Mouse (Mus musculus) embryonic facial prominence, embryonic 11.5 days (tissue): Measurements from ENCODE around the gene Degs1. TPM values are rescaled to one million over a fixed set of nuclear protein-coding genes. Genes with fewer than 3 reads are reported as not detected.

ENCODE experiments used
- ATAC-seq: fragments of 200-750 bp; cut with Nextera tagmentation; replicated peaks from 2 replicates; pipeline ENCODE4 v1.8.0; 2017; ENCODE audit warnings: low read depth; ENCODE audit not compliant: insufficient number of reproducible peaks, low FRiP score, low TSS enrichment
- DNase-seq: peaks from one replicate; pipeline ENCODE4 v3.0.0-alpha.2; 2015; ENCODE audit warnings: low spot score
- H3K27ac ChIP-seq: fragments of 300-500 bp; sonication (generic); replicated peaks from 2 replicates; pipeline ENCODE4 v1.5.1; 2014; ENCODE audit warnings: mild to moderate bottlenecking, low read depth, low read length, control low read depth
- H3K27me3 ChIP-seq: fragments of 300-500 bp; sonication (generic); 2 replicates; pipeline ENCODE4 v1.6.1; 2014; ENCODE audit warnings: mild to moderate bottlenecking, low read length, moderate library complexity, mixed read lengths; ENCODE audit not compliant: control insufficient read depth, insufficient read depth
- H3K36me3 ChIP-seq: fragments of 300-500 bp; sonication (generic); replicated peaks from 2 replicates; pipeline ENCODE4 v1.6.1; 2014; ENCODE audit warnings: low read depth, mild to moderate bottlenecking, low read length, moderate library complexity, mixed read lengths; ENCODE audit not compliant: control insufficient read depth, insufficient read depth
- H3K4me1 ChIP-seq: fragments of 300-500 bp; sonication (generic); 2 replicates; pipeline ENCODE4 v1.6.1; 2014; ENCODE audit warnings: low read length, mixed read lengths; ENCODE audit not compliant: control insufficient read depth, insufficient read depth
- H3K4me2 ChIP-seq: fragments of 300-500 bp; sonication (generic); 2 replicates; pipeline ENCODE4 v1.6.1; 2014; ENCODE audit warnings: low read depth, mild to moderate bottlenecking, control low read depth, low read length, moderate library complexity
- H3K4me3 ChIP-seq: fragments of 300-500 bp; sonication (generic); 2 replicates; pipeline ENCODE4 v1.5.1; 2014; ENCODE audit warnings: low read depth, low read length, control low read depth
- H3K9ac ChIP-seq: fragments of 300-500 bp; sonication (generic); replicated peaks from 2 replicates; pipeline ENCODE4 v1.6.1; 2014; ENCODE audit warnings: mild to moderate bottlenecking, control low read depth, low read length
- H3K9me3 ChIP-seq: fragments of 300-500 bp; sonication (generic); replicated peaks from 2 replicates; pipeline ENCODE4 v1.6.1; 2016; ENCODE audit warnings: mild to moderate bottlenecking, low read length, inconsistent platforms, mixed read lengths; ENCODE audit not compliant: control insufficient read depth
- WGBS: fragments of 180-500 bp; shearing (Covaris S2); extraction: QIAGEN DNeasy Blood & Tissue Kit; methylation state at CpG from one replicate; pipeline ENCODE4 v1.1.7; 2014; 5-methylcytosine and 5-hydroxymethylcytosine counted together
- polyA plus RNA-seq: library from polyadenylated mRNA; unstranded; fragments of >200 nt; fragmentation: Nextera tagmentation; extraction: Ambion mirVana; gene quantifications from 2 replicates; pipeline ENCODE4 v1.2.1, GENCODE M21; 2014

Degs1 gene
- polyA plus RNA-seq, 1 experiment from 2014 or later = 82.5 TPM

- H3K9me3 ChIP-seq = no peaks in the 10 kb centered on the region
- DNase-seq = no peak
- H3K27me3 ChIP-seq = no peaks in the 10 kb centered on the region
- no peak overlapping the region for H3K9ac ChIP-seq
- no peak for ATAC-seq
- 89% methylated on average over 11 of the region's 11 CpGs for WGBS
- H3K27ac ChIP-seq = no peak overlapping the region
- H3K4me1 ChIP-seq = no peaks in the 10 kb centered on the region
- H3K4me2 ChIP-seq = no peak overlapping the region
- H3K36me3 ChIP-seq = no peaks in the 10 kb centered on the region
- H3K4me3 ChIP-seq = no peak overlapping the region
Observed at GRCm38 (mm10) chr1:182255031-182255430, 27.6 kb downstream of the Degs1 start.

GRCm38 (mm10) chr1:182254618-182255017, 28.0 kb downstream of the Degs1 start:
- ATAC-seq (no peak), DNase-seq (no peak)
- Histone ChIP-seq H3K4me3 (no peak overlapping the region), H3K4me1 (no peaks in the 10 kb centered on the region), H3K27ac (no peak overlapping the region), H3K4me2 (no peak overlapping the region), H3K36me3 (no peaks in the 10 kb centered on the region), H3K9me3 (no peaks in the 10 kb centered on the region), H3K9ac (no peak overlapping the region), H3K27me3 (no peaks in the 10 kb centered on the region)
- WGBS = 90% methylated on average over 8 of the region's 8 CpGs

- WGBS = 90% methylated on average over 12 of the region's 12 CpGs
- Histone ChIP-seq H3K4me1 (no peaks in the 10 kb centered on the region), H3K27me3 (no peaks in the 10 kb centered on the region), H3K4me2 (no peak overlapping the region), H3K9me3 (no peaks in the 10 kb centered on the region), H3K9ac (no peak overlapping the region), H3K36me3 (no peaks in the 10 kb centered on the region), H3K4me3 (no peak overlapping the region), H3K27ac (no peak overlapping the region)
- DNase-seq (no peak), ATAC-seq (no peak)
Observed at GRCm38 (mm10) chr1:182253756-182254534, 28.7 kb downstream of the Degs1 start.

- H3K9ac ChIP-seq = no peak overlapping the region
- no peak overlapping the region for H3K27ac ChIP-seq
- H3K36me3 ChIP-seq = no peaks in the 10 kb centered on the region
- no peaks in the 10 kb centered on the region for H3K4me1 ChIP-seq
- H3K4me3 ChIP-seq = no peak overlapping the region
- no peaks in the 10 kb centered on the region for H3K9me3 ChIP-seq
- ATAC-seq = no peak
- peak; percentile 18 for DNase-seq
- H3K4me2 ChIP-seq = no peak overlapping the region
- no peaks in the 10 kb centered on the region for H3K27me3 ChIP-seq
- WGBS = 78% methylated on average over 10 of the region's 10 CpGs
Observed at GRCm38 (mm10) chr1:182252534-182253171, 30.0 kb downstream of the Degs1 start.

- no peak for ATAC-seq
- H3K27ac ChIP-seq = no peak overlapping the region
- WGBS = 68% methylated on average over 4 of the region's 4 CpGs
- H3K9ac ChIP-seq = no peak overlapping the region
- H3K4me3 ChIP-seq = no peak overlapping the region
- H3K4me2 ChIP-seq = no peak overlapping the region
- H3K27me3 ChIP-seq = no peaks in the 10 kb centered on the region
- H3K9me3 ChIP-seq = no peaks in the 10 kb centered on the region
- no peaks in the 10 kb centered on the region for H3K4me1 ChIP-seq
- no peaks in the 10 kb centered on the region for H3K36me3 ChIP-seq
- DNase-seq = no peak
Observed at GRCm38 (mm10) chr1:182250734-182251133, 31.9 kb downstream of the Degs1 start.

GRCm38 (mm10) chr1:182249298-182249697, 33.3 kb downstream of the Degs1 start:
- H3K4me3 ChIP-seq = no peak overlapping the region
- DNase-seq (no peak), ATAC-seq (no peak)
- H3K36me3 ChIP-seq = no peaks in the 10 kb centered on the region
- H3K4me2 ChIP-seq = no peak overlapping the region
- H3K9me3 ChIP-seq = no peaks in the 10 kb centered on the region
- no peaks in the 10 kb centered on the region for H3K4me1 ChIP-seq
- H3K27me3 ChIP-seq = no peaks in the 10 kb centered on the region
- H3K9ac ChIP-seq = no peak overlapping the region
- 84% methylated on average over 8 of the region's 8 CpGs for WGBS
- no peak overlapping the region for H3K27ac ChIP-seq

- Histone ChIP-seq H3K27ac (no peak overlapping the region), H3K4me1 (no peaks in the 10 kb centered on the region), H3K36me3 (no peaks in the 10 kb centered on the region), H3K9me3 (no peaks in the 10 kb centered on the region), H3K4me2 (no peak overlapping the region), H3K4me3 (no peak overlapping the region), H3K27me3 (no peaks in the 10 kb centered on the region), H3K9ac (no peak overlapping the region)
- ATAC-seq (no peak), DNase-seq (no peak)
- 93% methylated on average over 5 of the region's 5 CpGs for WGBS
Observed at GRCm38 (mm10) chr1:182245003-182245402, 37.6 kb downstream of the Degs1 start.

GRCm38 (mm10) chr1:182238056-182238703, 44.4 kb downstream of the Degs1 start:
- Histone ChIP-seq H3K4me2 (no peak overlapping the region), H3K27me3 (no peaks in the 10 kb centered on the region), H3K4me1 (no peaks in the 10 kb centered on the region), H3K36me3 (no peaks in the 10 kb centered on the region), H3K9ac (no peak overlapping the region), H3K27ac (no peak overlapping the region), H3K4me3 (no peak overlapping the region), H3K9me3 (no peaks in the 10 kb centered on the region)
- peak; percentile 4 for DNase-seq
- WGBS = 59% methylated on average over 7 of the region's 7 CpGs
- no peak for ATAC-seq
